Mouse (Mus musculus) liver, postnatal 0 days (tissue): ENCODE measurements at regions not wholly inside any gene's neighbourhood (a gene's known extent, or its start where the extent isn't known, plus 50 kb on each side); places are given as distances from the start of the nearest gene placed in this dataset.
"Not testable (repeated sequence)": the region's sequence is repeated elsewhere in the genome, so short reads cannot be mapped to it uniquely, and the experiment has no call there.

Experiments
- ATAC-seq: fragments of 200-750 bp; cut with Nextera tagmentation; 2 replicates; pipeline ENCODE4 v1.8.0; 2017; ENCODE audit warnings: mild to moderate bottlenecking, moderate library complexity
- DNase-seq: peaks from one replicate; pipeline ENCODE4 v3.0.0-alpha.2; 2016
- H3K27ac ChIP-seq: fragments of 300-500 bp; sonication (generic); 2 replicates; pipeline ENCODE4 v1.5.1; 2014; ENCODE audit warnings: antibody characterized with exemption, moderate library complexity, mild to moderate bottlenecking, low read depth
- H3K27me3 ChIP-seq: fragments of 300-500 bp; sonication (generic); 2 replicates; pipeline ENCODE4 v1.6.1; 2014; ENCODE audit warnings: low read length, control low read depth, mixed read lengths; ENCODE audit not compliant: insufficient read depth
- H3K36me3 ChIP-seq: fragments of 300-500 bp; sonication (generic); replicated peaks from 2 replicates; pipeline ENCODE4 v1.6.1; 2014; ENCODE audit warnings: mild to moderate bottlenecking, control low read depth, low read length, moderate library complexity, mixed read lengths; ENCODE audit not compliant: insufficient read depth
- H3K4me1 ChIP-seq: fragments of 300-500 bp; sonication (generic); 2 replicates; pipeline ENCODE4 v1.6.1; 2014; ENCODE audit warnings: antibody characterized with exemption, mild to moderate bottlenecking, control low read depth; ENCODE audit not compliant: insufficient read depth
- H3K4me2 ChIP-seq: fragments of 300-500 bp; sonication (generic); 2 replicates; pipeline ENCODE4 v1.6.1; 2014; ENCODE audit warnings: low read depth, mild to moderate bottlenecking, low read length, moderate library complexity, mixed read lengths
- H3K4me3 ChIP-seq: fragments of 300-500 bp; sonication (generic); 2 replicates; pipeline ENCODE4 v1.5.1; 2014; ENCODE audit warnings: low read depth, low read length
- H3K9ac ChIP-seq: fragments of 300-500 bp; sonication (generic); replicated peaks from 2 replicates; pipeline ENCODE4 v1.6.1; 2014; ENCODE audit warnings: mild to moderate bottlenecking, moderate library complexity
- H3K9me3 ChIP-seq: fragments of 300-500 bp; sonication (generic); 2 replicates; pipeline ENCODE4 v1.6.1; 2016; ENCODE audit warnings: mild to moderate bottlenecking, control low read depth, low read length, mixed read lengths
- CTCF ChIP-seq: sonication (generic); IDR thresholded peaks from 2 replicates; pipeline ENCODE4 v1.5.1; 2016; ENCODE audit warnings: antibody characterized with exemption, low read depth
- EP300 ChIP-seq: IDR thresholded peaks from 2 replicates; pipeline ENCODE4 v1.6.1; 2016; ENCODE audit warnings: antibody characterized with exemption, low read depth, mild to moderate bottlenecking
- WGBS: fragments of 180-500 bp; shearing (Covaris S2); extraction: QIAGEN DNeasy Blood & Tissue Kit; methylation state at CpG from one replicate; pipeline ENCODE4 v1.1.7; 2014; ENCODE audit not compliant: insufficient replicate concordance; 5-methylcytosine and 5-hydroxymethylcytosine counted together

GRCm38 (mm10) chr13:80709531-80710306, 173.5 kb upstream of the Arrdc3 start:
- no peaks in the 10 kb centered on the region for H3K4me1 ChIP-seq
- no peaks in the 10 kb centered on the region for H3K36me3 ChIP-seq
- TF ChIP-seq CTCF: no peak
- TF ChIP-seq EP300: no peak
- no peak overlapping the region for H3K4me2 ChIP-seq
- no peaks in the 10 kb centered on the region for H3K9me3 ChIP-seq
- no peak overlapping the region for H3K9ac ChIP-seq
- WGBS: 56% methylated on average over 9 of the region's 9 CpGs
- ATAC-seq (no peak), DNase-seq (no peak)
- H3K27me3 ChIP-seq: no peaks in the 10 kb centered on the region
- no peak overlapping the region for H3K4me3 ChIP-seq
- no peak overlapping the region for H3K27ac ChIP-seq

- no peak overlapping the region for H3K27ac ChIP-seq
- H3K9me3 ChIP-seq: no peaks in the 10 kb centered on the region
- H3K4me3 ChIP-seq: no peak overlapping the region
- TF ChIP-seq CTCF (no peak), EP300 (no peak)
- no peaks in the 10 kb centered on the region for H3K36me3 ChIP-seq
- H3K27me3 ChIP-seq: no peaks in the 10 kb centered on the region
- 75% methylated on average over 3 of the region's 3 CpGs for WGBS
- no peaks in the 10 kb centered on the region for H3K4me1 ChIP-seq
- no peak overlapping the region for H3K4me2 ChIP-seq
- DNase-seq (no peak), ATAC-seq (no peak)
- H3K9ac ChIP-seq: no peak overlapping the region
Observed at GRCm38 (mm10) chr13:80719313-80719712, 163.9 kb upstream of the Arrdc3 start.

GRCm38 (mm10) chr13:80723215-80724006, 159.8 kb upstream of the Arrdc3 start:
- 58% methylated on average over 4 of the region's 4 CpGs for WGBS
- no peak overlapping the region for H3K4me2 ChIP-seq
- H3K36me3 ChIP-seq: no peaks in the 10 kb centered on the region
- DNase-seq (no peak), ATAC-seq (no peak)
- H3K27me3 ChIP-seq: no peaks in the 10 kb centered on the region
- no peak overlapping the region for H3K4me3 ChIP-seq
- no peak overlapping the region for H3K27ac ChIP-seq
- no peak overlapping the region for H3K9ac ChIP-seq
- H3K9me3 ChIP-seq: no peaks in the 10 kb centered on the region
- H3K4me1 ChIP-seq: no peaks in the 10 kb centered on the region
- no peak for TF ChIP-seq CTCF

- H3K4me1 ChIP-seq: no peaks in the 10 kb centered on the region
- H3K9ac ChIP-seq: no peak overlapping the region
- no peak overlapping the region for H3K27ac ChIP-seq
- H3K4me2 ChIP-seq: no peak overlapping the region
- no peaks in the 10 kb centered on the region for H3K27me3 ChIP-seq
- TF ChIP-seq CTCF (no peak), EP300 (no peak; the same call in 1 of the 2 replicates)
- H3K36me3 ChIP-seq: no peaks in the 10 kb centered on the region
- no peak for ATAC-seq
- WGBS: 56% methylated on average over 5 of the region's 5 CpGs
- H3K4me3 ChIP-seq: no peak overlapping the region
- no peaks in the 10 kb centered on the region for H3K9me3 ChIP-seq
- no peak for DNase-seq
Observed at GRCm38 (mm10) chr13:80729202-80729601, 154.0 kb upstream of the Arrdc3 start.

GRCm38 (mm10) chr13:80745991-80746390, 137.2 kb upstream of the Arrdc3 start:
- Histone ChIP-seq H3K27me3 (no peaks in the 10 kb centered on the region), H3K4me3 (no peak overlapping the region), H3K4me2 (no peak overlapping the region), H3K4me1 (no peaks in the 10 kb centered on the region), H3K9ac (no peak overlapping the region), H3K9me3 (no peaks in the 10 kb centered on the region), H3K36me3 (no peaks in the 10 kb centered on the region), H3K27ac (no peak overlapping the region)
- DNase-seq (no peak), ATAC-seq (no peak)
- WGBS: 64% methylated on average over 2 of the region's 2 CpGs
- no peak for TF ChIP-seq CTCF
- TF ChIP-seq EP300: no peak

- not testable (repeated sequence) for H3K9me3 ChIP-seq, H3K36me3 ChIP-seq, H3K27ac ChIP-seq, H3K4me2 ChIP-seq, DNase-seq, H3K4me3 ChIP-seq, H3K4me1 ChIP-seq, H3K9ac ChIP-seq, H3K27me3 ChIP-seq
- 52% methylated on average over 6 of the region's 6 CpGs for WGBS
- 0 out of 2 replicates have a peak, but pooled peaks have one; percentile 36 for ATAC-seq
- TF ChIP-seq CTCF: peak; percentile 55
Observed at GRCm38 (mm10) chr13:80747022-80747421, 136.2 kb upstream of the Arrdc3 start.
